Mouse (Mus musculus) Patski (cell line): Measurements from ENCODE around the gene Unc119b. TPM values are rescaled to one million over a fixed set of nuclear protein-coding genes. Genes with fewer than 3 reads are reported as not detected.

Experiments
- ATAC-seq: fragments of 100-300 bp; one replicate; pipeline ENCODE4 v1.8.0; 2021
- CTCF ChIA-PET: fragments of 350-600 bp; sonication (Branson Sonifier 250); formaldehyde crosslinking; loops from one replicate; lab custom pipeline; 2022; ENCODE audit warnings: inconsistent platforms; lab: Charles Lee
- POLR2A ChIA-PET: fragments of 350-600 bp; sonication (Branson Sonifier 250); formaldehyde crosslinking; loops from one replicate; lab custom pipeline; 2022; ENCODE audit warnings: antibody characterized with exemption, inconsistent platforms; lab: Charles Lee
- DNase-seq: peaks from one replicate; pipeline ENCODE4 v3.0.0-alpha.2; 2011; ENCODE audit warnings: low read depth, low spot score
- H3K27me3 ChIP-seq: fragments of 371-371 bp; one replicate; pipeline ENCODE4 v1.5.1; 2021
- CTCF ChIP-seq: fragments of 100-300 bp; IDR thresholded peaks from one replicate; pipeline ENCODE4 v1.5.1; 2021
- in situ Hi-C: fragments of 300-500 bp; cut with MboI; formaldehyde crosslinking; loops from 3 replicates; pipeline ENCODE4 v1.11.1; 2018; ENCODE audit warnings: low pct_unique_long_range_greater_than_20kb, mixed read lengths
- polyA plus RNA-seq: library from polyadenylated mRNA; unstranded; gene quantifications from one replicate; pipeline ENCODE4 v1.2.3, GENCODE M21; 2021

Gene Unc119b
- polyA plus RNA-seq, 1 experiment from 2014 or later: 98.3 TPM

- DNase-seq (no peak), ATAC-seq (no peak)
- TF ChIP-seq CTCF: no peak
- ChIA-PET CTCF (interaction anchor here (5.1 kb wide), 1 partner anchor 18 kb away, joined by 14 read pairs; no protein-coding TSS in a partner anchor), POLR2A (interaction anchor here (2.1 kb wide), 1 partner anchor 8 kb away, joined by 6 read pairs; no protein-coding TSS in a partner anchor)
- in situ Hi-C loops: no loop called here
- H3K27me3 ChIP-seq: no peaks in the 10 kb centered on the region
These were observed 8.8 kb upstream of the Unc119b start for GRCm38 (mm10) chr5:115143552-115143951.

- POLR2A ChIA-PET: interaction anchor here (2.1 kb wide), 1 partner anchor 10 kb away, joined by 6 read pairs; no protein-coding TSS in a partner anchor
- in situ Hi-C loops: no loop called here
- DNase-seq (no peak), ATAC-seq (no peak)
- H3K27me3 ChIP-seq: no peaks in the 10 kb centered on the region
- no peak for TF ChIP-seq CTCF
- CTCF ChIA-PET: interaction anchor here (5.1 kb wide), 1 partner anchor 17 kb away, joined by 14 read pairs; no protein-coding TSS in a partner anchor
These were observed 7.5 kb upstream of the Unc119b start for GRCm38 (mm10) chr5:115142166-115142697.

- ATAC-seq (no peak), DNase-seq (no peak)
- POLR2A ChIA-PET: no interaction called here
- CTCF ChIA-PET: no interaction called here
- H3K27me3 ChIP-seq: no peaks in the 10 kb centered on the region
- TF ChIP-seq CTCF: no peak
- in situ Hi-C loops: no loop called here
These were observed 6.0 kb upstream of the Unc119b start for GRCm38 (mm10) chr5:115140726-115141125.

GRCm38 (mm10) chr5:115139124-115139523 is 4.3 kb upstream of the Unc119b start:
- DNase-seq: no peak
- in situ Hi-C loops: no loop called here
- no peak for ATAC-seq
- no peaks in the 10 kb centered on the region for H3K27me3 ChIP-seq
- ChIA-PET POLR2A (no interaction called here), CTCF (no interaction called here)
- TF ChIP-seq CTCF: no peak

- ChIA-PET CTCF (interaction anchor here (1.0 to 1.4 kb wide), 3 partner anchors 12 to 58 kb away, joined by 3 read pairs; no protein-coding TSS in a partner anchor), POLR2A (interaction anchor here (0.6 to 1.9 kb wide), 2 partner anchors 8 to 12 kb away, joined by 3 to 5 read pairs; no protein-coding TSS in a partner anchor)
- DNase-seq (no peak), ATAC-seq (no peak)
- in situ Hi-C loops: no loop called here
- H3K27me3 ChIP-seq: no peaks in the 10 kb centered on the region
- no peak for TF ChIP-seq CTCF
These were observed 1.3 kb downstream of the Unc119b start for GRCm38 (mm10) chr5:115133358-115134066.

- POLR2A ChIA-PET: no interaction called here
- in situ Hi-C loops: no loop called here
- TF ChIP-seq CTCF: no peak
- ATAC-seq (no peak), DNase-seq (no peak)
- H3K27me3 ChIP-seq: no peaks in the 10 kb centered on the region
- CTCF ChIA-PET: interaction anchor here (1.0 to 1.4 kb wide), 2 partner anchors 49 to 59 kb away, joined by 3 read pairs; no protein-coding TSS in a partner anchor
These were observed 2.3 kb downstream of the Unc119b start for GRCm38 (mm10) chr5:115132465-115132864.

- in situ Hi-C loops: loop anchor here (5.0 kb wide), 1 partner anchor 108 kb away; the partner anchor contains the start of gene Pop5
- DNase-seq (no peak), ATAC-seq (no peak)
- ChIA-PET CTCF (no interaction called here), POLR2A (interaction anchor here (0.6 kb wide), 1 partner anchor 360 kb away, joined by 3 read pairs; no protein-coding TSS in a partner anchor)
- no peak for TF ChIP-seq CTCF
- H3K27me3 ChIP-seq: no peaks in the 10 kb centered on the region
These were observed 5.4 kb downstream of the Unc119b start for GRCm38 (mm10) chr5:115129328-115129727.

GRCm38 (mm10) chr5:115127421-115128179 is 7.2 kb downstream of the Unc119b start:
- no peaks in the 10 kb centered on the region for H3K27me3 ChIP-seq
- CTCF ChIA-PET: no interaction called here
- TF ChIP-seq CTCF: no peak
- in situ Hi-C loops: loop anchor here (5.0 kb wide), 1 partner anchor 110 kb away; the partner anchor contains the start of gene Pop5
- ATAC-seq: no peak
- DNase-seq: no peak
- POLR2A ChIA-PET: no interaction called here

GRCm38 (mm10) chr5:115126578-115127312 is 8.0 kb downstream of the Unc119b start:
- DNase-seq (no peak), ATAC-seq (no peak)
- no peak for TF ChIP-seq CTCF
- in situ Hi-C loops: loop anchor here (5.0 kb wide), 1 partner anchor 111 kb away; the partner anchor contains the start of gene Pop5
- ChIA-PET POLR2A (interaction anchor here (1.9 kb wide), 1 partner anchor 7 kb away, joined by 5 read pairs; the partner anchor contains the start of gene Unc119b), CTCF (interaction anchor here (2.5 kb wide), 1 partner anchor 39 kb away, joined by 15 read pairs; no protein-coding TSS in a partner anchor)
- H3K27me3 ChIP-seq: no peaks in the 10 kb centered on the region
